ENCODE assay signal across 9 mouse cellular contexts in the genomic region with DNA sequence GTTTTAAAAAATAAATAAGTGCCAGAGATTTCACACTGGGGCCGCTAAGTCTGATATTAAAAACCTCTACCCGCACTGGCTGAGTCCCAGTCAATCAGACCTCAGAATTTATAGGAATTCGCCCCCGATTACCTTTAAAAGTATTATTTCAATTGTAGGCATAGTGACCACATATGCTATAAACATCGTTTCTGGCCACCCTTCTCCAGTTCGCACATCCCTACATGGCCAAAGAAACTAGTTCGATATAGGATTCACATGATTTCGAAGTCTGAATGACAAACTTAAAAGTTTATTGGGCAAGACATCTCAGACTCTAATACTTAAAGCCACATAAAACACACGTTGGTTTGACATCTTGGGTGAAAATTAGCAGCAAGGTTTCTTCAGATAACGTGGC. TPM values are rescaled to one million over a fixed set of nuclear protein-coding genes. Genes with fewer than 3 reads are reported as not detected.
DNase-seq lines count a peak whose midpoint lies in the region; ATAC-seq and TF ChIP-seq lines count a peak whose summit lies in the region.
"Had no signal": no experiment of that assay in that cellular context is flagged by ENCODE, and none has a peak within 500 bp of the region (broad histone marks: within the 10 kb centered on the region; RNA-seq: fewer than 3 reads in every experiment).

No protein-coding gene starts in this region.

- H3K36me3 ChIP-seq in embryonic facial prominence, embryonic 10.5 days (replicated peaks): no peaks in the 10 kb centered on the region
- no peaks in the 10 kb centered on the region for H3K36me3 ChIP-seq in hindbrain, embryonic 13.5 days
- H3K36me3 ChIP-seq in liver, postnatal 0 days (replicated peaks; ENCODE audit: insufficient read depth, low read length): no peaks in the 10 kb centered on the region

- H3K27me3 ChIP-seq in embryonic facial prominence, embryonic 10.5 days (replicated peaks; ENCODE audit: low read depth, poor library complexity, severe bottlenecking): peaks cover 93% of the 10 kb centered on the region
- peaks cover 41% of the 10 kb centered on the region for H3K27me3 ChIP-seq in hindbrain, embryonic 13.5 days
- H3K27me3 ChIP-seq in liver, postnatal 0 days (ENCODE audit: insufficient read depth, low read length): peaks cover 44% of the 10 kb centered on the region

- no peak for DNase-seq in gastrocnemius, adult 2 months
- DNase-seq in gastrocnemius, postnatal 10 days: no peak
- DNase-seq in embryonic facial prominence, embryonic 10.5 days (ENCODE audit: low spot score): no peak
- DNase-seq in liver, postnatal 0 days: no peak
- no peak for DNase-seq in urinary bladder, postnatal 4 days (ENCODE audit: low spot score in 2 of 2)
- DNase-seq in retina, embryonic 14.5 days (ENCODE audit: low spot score): no peak

- no peak overlapping the region for H3K27ac ChIP-seq in gastrocnemius, adult 2 months
- no peak overlapping the region for H3K27ac ChIP-seq in embryonic facial prominence, embryonic 10.5 days (replicated peaks)
- H3K27ac ChIP-seq in hindbrain, embryonic 13.5 days: no peak overlapping the region
- peak overlapping the region; percentile 90; the same call in 1 of the 2 replicates for H3K27ac ChIP-seq in liver, postnatal 0 days (ENCODE audit: low read depth)

- H3K9me3 ChIP-seq in embryonic facial prominence, embryonic 10.5 days: no peaks in the 10 kb centered on the region
- H3K9me3 ChIP-seq in hindbrain, embryonic 13.5 days: no peaks in the 10 kb centered on the region
- H3K9me3 ChIP-seq in liver, postnatal 0 days (ENCODE audit: low read length): no peaks in the 10 kb centered on the region

- intact Hi-C loops in gastrocnemius, adult 2 months (cut with DNase I): no loop called here

- peak overlapping the region; percentile 89 for H3K4me3 ChIP-seq in gastrocnemius, adult 2 months
- H3K4me3 ChIP-seq in embryonic facial prominence, embryonic 10.5 days: peak overlapping the region; percentile 64; the same call in 1 of the 2 replicates
- H3K4me3 ChIP-seq in hindbrain, embryonic 13.5 days: peak overlapping the region; percentile 67
- peak overlapping the region; percentile 65 for H3K4me3 ChIP-seq in liver, postnatal 0 days (ENCODE audit: low read depth, low read length)

- peak overlapping the region; percentile 96 for H3K4me2 ChIP-seq in hindbrain, embryonic 13.5 days
- peak overlapping the region; percentile 75 for H3K4me2 ChIP-seq in liver, postnatal 0 days (ENCODE audit: low read depth, low read length)

- 0 out of 2 replicates have a peak overlapping the region, but pooled peaks have one; percentile 84 for H3K9ac ChIP-seq in hindbrain, embryonic 13.5 days
- peak overlapping the region; percentile 80 for H3K9ac ChIP-seq in liver, postnatal 0 days (replicated peaks)

- peaks cover 65% of the 10 kb centered on the region for H3K4me1 ChIP-seq in embryonic facial prominence, embryonic 10.5 days
- peaks cover 72% of the 10 kb centered on the region for H3K4me1 ChIP-seq in hindbrain, embryonic 13.5 days (replicated peaks)
- H3K4me1 ChIP-seq in liver, postnatal 0 days (ENCODE audit: insufficient read depth): no peaks in the 10 kb centered on the region

- 3% methylated on average over 10 of the region's 10 CpGs for WGBS in embryonic facial prominence, embryonic 10.5 days
- WGBS in hindbrain, embryonic 13.5 days: 4% methylated on average over 10 of the region's 10 CpGs
- 5% methylated on average over 10 of the region's 10 CpGs for WGBS in liver, postnatal 0 days (ENCODE audit: insufficient replicate concordance)

- no peak for ATAC-seq in hindbrain, embryonic 13.5 days (ENCODE audit: low FRiP score)
- no peak for ATAC-seq in liver, postnatal 0 days
- ATAC-seq in inflammation-experienced regulatory T-cells, adult 6 months: no peak

- no peak for TF ChIP-seq EP300 in liver, postnatal 0 days (IDR thresholded peaks at IDR 0.05; ENCODE audit: low read depth)

- no peak for TF ChIP-seq CTCF in gastrocnemius, adult 2 months (IDR thresholded peaks at IDR 0.05)
- no peak for TF ChIP-seq CTCF in liver, postnatal 0 days (IDR thresholded peaks at IDR 0.05; ENCODE audit: low read depth)

RNA-seq across cellular contexts. Expression of gene Prox1, which starts 0.8 kb away (rescaled TPM):
- total RNA-seq in gastrocnemius, adult 2 months (2021): 1 to 10 TPM; 3.7 to 4.6 TPM
- total RNA-seq in gastrocnemius, postnatal 10 days (2021): 10 to 100 TPM in 1 of 2 experiments, 1 to 10 TPM in 1; 7.3 to 10.1 TPM
- polyA plus RNA-seq in embryonic facial prominence, embryonic 10.5 days (2016; fragmentation: Nextera tagmentation; extraction: Ambion mirVana): 3.0 and 3.9 TPM in 2 replicates
- 7.8 and 8.8 TPM in 2 replicates for polyA plus RNA-seq in hindbrain, embryonic 13.5 days (2015; fragmentation: Nextera tagmentation; extraction: Ambion mirVana)
- 10.0 and 11.8 TPM in 2 replicates for polyA plus RNA-seq in liver, postnatal 0 days (2015; fragmentation: Nextera tagmentation; extraction: Ambion mirVana)
- under 1 TPM in 1 of 3 experiments, not detected in 2; 0.18 TPM for polyA plus RNA-seq in inflammation-experienced regulatory T-cells, adult 6 months (2017; shearing (Covaris generic))
- total RNA-seq: hematopoietic stem cell, adult 5-6 weeks had no signal
